Mouse (Mus musculus) hematopoietic stem cell, adult 5-6 weeks (primary cell): ENCODE results near the gene Syt9. TPM values are rescaled to one million over a fixed set of nuclear protein-coding genes. Genes with fewer than 3 reads are reported as not detected.
"Not testable (repeated sequence)": the region's sequence is repeated elsewhere in the genome, so short reads cannot be mapped to it uniquely, and the experiment has no call there.

Experiments
- ATAC-seq, 2 experiments: fragments of 125-278 bp in 1 of 2; replicated peaks in 1 of 2; 2 replicates each; pipeline ENCODE4 v1.8.0; 2016 to 2017; ENCODE audit warnings: inconsistent platforms in 2 of 2, mild to moderate bottlenecking in 2 of 2, moderate number of reproducible peaks in 2 of 2, low read depth in 1 of 2, moderate TSS enrichment in 1 of 2; ENCODE audit not compliant: low FRiP score in 2 of 2, poor library complexity in 2 of 2, severe bottlenecking in 2 of 2, insufficient read depth in 1 of 2, low TSS enrichment in 1 of 2
- total RNA-seq: library from RNA; stranded (forward); fragments of 172-1452, 232-1000 nt; gene quantifications from 2 replicates; pipeline ENCODE4 v1.2.3, GENCODE M21; 2017

Syt9 gene
- total RNA-seq, 1 experiment from 2014 or later, result not detected

- ATAC-seq, result no peak
Observed at GRCm38 (mm10) chr7:107437381-107437780, 66.9 kb downstream of the Syt9 start.

DNA sequence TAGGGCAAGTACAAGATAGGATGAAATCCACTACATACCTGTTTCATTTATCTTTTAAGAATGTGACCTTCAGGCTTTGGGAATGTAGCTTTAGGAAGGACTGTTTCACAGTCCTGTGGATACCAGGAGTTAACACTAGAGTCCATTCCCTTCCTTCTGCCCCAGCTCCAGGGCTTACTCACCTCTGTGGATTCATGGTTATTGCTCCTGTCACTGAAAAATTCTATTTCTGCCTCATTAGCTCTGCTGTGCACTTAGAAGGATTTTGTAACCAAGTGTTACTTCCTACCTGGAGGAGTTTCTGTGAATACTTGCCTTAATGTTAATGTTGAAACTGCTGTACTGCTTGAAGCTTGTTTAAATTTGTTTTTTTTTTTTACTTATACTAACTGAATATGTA lies 74.1 kb downstream of the Syt9 start:
- ATAC-seq, result no peak

DNA sequence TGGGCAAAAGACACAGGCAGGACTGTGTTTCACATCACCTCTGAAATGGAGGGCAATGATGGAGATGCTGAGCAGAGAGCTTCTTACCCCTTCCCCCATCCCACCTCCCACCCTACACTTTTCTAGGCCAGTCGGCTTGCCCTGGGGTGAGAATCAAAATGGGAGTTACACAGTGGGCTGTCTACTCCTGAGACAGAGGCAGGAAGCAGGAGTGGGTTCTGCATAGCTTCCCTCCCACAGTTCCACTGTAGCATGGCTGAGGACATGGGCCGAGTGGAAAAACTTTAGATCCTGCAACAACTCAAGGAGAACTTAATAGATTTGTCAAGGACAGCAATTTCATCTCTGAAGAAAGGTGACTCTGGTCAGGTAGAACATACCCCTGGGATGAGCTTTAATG lies 84.1 kb downstream of the Syt9 start:
- ATAC-seq, result no peak

- ATAC-seq, result no peak
Observed at GRCm38 (mm10) chr7:107455118-107455521, 84.6 kb downstream of the Syt9 start.

DNA sequence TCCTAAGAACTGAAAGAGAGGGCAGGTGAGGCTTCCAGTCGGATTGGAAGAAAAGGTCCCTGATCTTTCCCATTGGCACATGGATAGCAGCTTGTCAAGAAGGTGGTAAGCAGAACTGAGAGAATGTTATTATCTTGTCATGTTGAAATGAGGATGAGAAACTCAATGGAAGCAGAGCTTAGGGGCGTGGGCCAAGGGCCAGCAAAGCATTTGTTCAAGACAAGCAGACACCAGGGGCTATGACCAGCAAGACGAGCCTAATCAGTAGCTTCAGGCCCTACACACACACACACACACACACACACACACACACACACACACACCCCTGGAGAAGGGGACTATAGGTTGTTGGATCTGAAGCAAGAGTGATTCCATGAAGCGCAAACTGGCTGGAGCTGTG lies 90.6 kb downstream of the Syt9 start:
- ATAC-seq, result no peak

GRCm38 (mm10) chr7:107461699-107462440 lies 91.3 kb downstream of the Syt9 start:
- no peak for ATAC-seq

DNA sequence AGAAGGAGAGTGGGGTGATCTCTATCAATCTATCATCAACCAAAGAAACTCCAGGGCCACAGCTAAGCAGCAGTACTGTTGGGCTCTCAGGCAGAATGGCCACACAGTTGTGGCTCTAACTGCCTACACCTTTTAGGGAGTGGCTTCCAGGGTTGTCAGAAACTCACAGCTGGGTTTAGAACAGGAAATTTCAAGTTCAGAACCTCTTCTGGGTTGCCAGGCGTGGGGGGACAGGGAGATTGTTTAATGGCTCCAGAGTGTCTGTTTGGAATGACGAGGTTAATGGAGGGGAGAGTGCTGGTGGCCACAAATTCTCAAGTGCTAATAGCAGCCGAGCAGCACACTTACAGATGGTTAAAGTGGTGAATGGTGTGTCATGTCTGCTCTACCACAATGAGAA lies 92.4 kb downstream of the Syt9 start:
- ATAC-seq, result no peak

DNA sequence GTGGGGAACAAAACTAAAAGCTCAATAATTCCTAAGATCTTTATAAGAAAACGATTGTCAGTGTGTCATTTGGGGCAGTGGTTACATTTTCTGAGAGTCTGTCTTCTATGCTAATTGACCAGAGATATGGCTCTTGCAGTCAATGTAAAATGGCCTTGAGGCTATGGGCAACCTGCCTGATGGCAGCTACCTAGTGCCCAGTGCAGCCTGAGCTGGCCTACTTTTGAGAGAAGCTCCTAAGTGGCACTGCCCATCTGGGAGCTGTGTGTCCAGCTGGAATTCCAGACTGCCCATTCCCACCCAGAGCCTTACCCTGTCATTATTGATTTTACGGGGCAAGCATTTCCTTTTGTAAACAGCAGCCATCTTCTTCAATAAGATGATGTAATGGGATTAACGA lies 94.6 kb downstream of the Syt9 start:
- ATAC-seq, result no peak

- ATAC-seq, result no peak
Observed at GRCm38 (mm10) chr7:107478979-107479965, 108.7 kb downstream of the Syt9 start.

- not testable (repeated sequence) for ATAC-seq
Observed at GRCm38 (mm10) chr7:107485709-107486108, 115.2 kb downstream of the Syt9 start.

DNA sequence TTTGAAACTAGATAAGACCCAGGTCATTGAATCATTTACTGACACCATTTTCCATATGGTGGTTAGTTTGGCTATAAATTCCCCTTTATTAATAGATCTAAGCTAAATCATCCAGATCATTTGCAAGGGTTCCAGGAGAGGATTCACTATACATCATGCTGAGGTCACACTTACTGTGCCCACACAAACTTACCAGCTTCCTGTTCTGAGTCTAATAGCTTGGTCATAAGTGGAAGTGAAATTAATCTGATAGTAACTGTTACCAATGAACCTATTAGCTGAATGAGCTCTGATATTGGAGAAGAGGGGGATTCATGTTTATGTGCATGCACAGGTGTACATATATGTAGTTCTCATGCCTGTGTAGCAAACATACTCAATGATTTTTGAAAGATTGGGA lies 124.9 kb downstream of the Syt9 start:
- no peak for ATAC-seq

DNA sequence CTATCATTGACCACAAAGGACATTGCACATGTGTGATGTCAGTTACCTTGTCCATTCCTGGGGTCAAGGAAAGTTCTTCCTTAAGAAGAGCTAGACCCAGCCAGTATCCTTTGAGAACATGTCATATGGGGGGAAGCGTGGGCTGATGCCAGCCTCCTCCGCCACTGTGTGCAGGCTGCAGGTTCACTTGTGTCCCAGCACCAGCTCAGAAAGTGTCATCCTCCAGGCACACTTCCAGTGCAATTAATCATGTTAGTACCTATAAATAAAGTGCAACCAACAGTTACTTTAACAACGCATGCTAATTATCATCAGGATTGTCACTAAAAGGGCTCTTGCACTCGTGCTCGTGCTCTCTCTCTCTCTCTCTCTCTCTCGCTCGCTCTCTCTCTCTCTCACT lies 126.4 kb downstream of the Syt9 start:
- no peak for ATAC-seq

DNA sequence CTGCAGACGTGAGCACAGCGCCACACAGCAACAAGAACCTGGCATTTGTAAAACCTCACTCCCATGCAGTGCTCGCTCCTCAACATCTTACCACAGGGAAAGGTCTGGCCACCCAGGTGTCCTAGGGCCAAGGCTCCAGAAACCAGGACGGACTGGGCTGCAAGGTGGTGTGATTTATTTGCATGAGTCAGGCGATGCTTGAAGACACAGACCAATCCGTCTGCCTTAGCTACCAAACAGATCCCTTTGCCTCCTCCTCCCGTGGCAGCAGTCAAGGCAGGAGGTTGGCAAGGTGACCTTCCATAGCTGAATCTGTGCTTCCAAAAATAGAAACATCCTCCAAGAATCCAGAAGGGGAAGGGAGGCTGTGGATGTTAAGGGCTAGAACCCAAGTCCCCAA lies 130.1 kb downstream of the Syt9 start:
- ATAC-seq, result no peak

GRCm38 (mm10) chr7:107504761-107505712 lies 134.5 kb downstream of the Syt9 start:
- ATAC-seq, result no peak

- ATAC-seq, result no peak
Observed at GRCm38 (mm10) chr7:107507920-107508319, 137.4 kb downstream of the Syt9 start.

- no peak for ATAC-seq
Observed at GRCm38 (mm10) chr7:107509740-107510139, 139.2 kb downstream of the Syt9 start.

- ATAC-seq, result no peak; a peak in 1 of 4 replicates
Observed at GRCm38 (mm10) chr7:107516704-107517410, 146.3 kb downstream of the Syt9 start.
